Mouse (Mus musculus): ENCODE results near the gene Sorcs3.

DNA sequence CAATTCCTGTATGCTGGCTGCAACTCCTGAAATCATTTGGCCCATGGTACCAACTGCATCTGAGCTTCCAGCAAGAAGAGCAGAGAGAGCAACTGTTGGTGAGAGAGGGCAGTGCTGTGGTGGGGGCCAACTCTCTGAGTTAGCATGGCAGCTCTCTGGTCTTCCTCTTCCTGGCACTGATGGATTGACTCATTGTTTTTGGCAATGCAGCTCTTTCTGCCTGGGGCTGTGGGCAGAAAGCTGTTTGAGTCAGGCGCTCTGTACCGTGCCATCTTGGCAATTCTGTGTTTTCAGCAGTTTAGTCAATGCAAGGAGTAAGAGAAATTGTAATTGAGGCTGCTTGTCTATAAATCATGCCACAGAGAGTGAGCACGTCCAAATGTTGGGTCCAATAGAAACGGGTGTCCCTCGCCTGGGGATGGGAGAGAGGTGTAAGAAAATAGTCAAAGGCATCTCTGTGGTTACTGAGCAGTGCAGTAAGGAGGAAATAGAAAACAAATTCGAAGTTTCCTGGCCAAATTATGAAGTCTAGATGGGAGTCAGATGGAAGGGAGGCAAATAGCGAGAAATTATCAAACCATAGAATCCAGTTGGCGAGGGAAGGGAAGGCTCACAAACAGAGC is 379.2 kb downstream of the Sorcs3 start:
- TF ChIP-seq CTCF (IDR thresholded peaks at IDR 0.05): no peak
- TF ChIP-seq EP300 (IDR thresholded peaks at IDR 0.05; ENCODE audit: insufficient read depth, low read depth, low read length): no peak

Measured in heart, adult 2 months (tissue).